Mouse (Mus musculus): ENCODE data around the gene Tom1.

DNA sequence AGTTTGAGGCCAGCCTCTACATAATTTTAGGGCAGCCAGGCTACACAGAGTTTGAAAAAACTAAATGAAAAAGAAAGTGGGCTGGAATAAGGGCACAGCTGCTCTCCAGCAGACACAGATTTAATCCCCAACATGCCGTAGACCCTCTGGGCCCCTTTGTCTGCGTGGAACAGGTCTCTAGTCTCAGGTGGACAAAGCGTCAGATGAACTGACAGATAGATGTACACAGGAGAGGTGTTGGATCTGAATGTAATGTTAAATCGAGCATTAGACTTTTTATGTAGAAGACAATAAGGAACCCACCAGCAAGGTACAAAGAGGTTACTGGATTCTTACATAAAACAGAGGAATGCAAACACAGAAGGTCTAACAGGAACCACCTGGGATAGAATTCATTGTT lies 7.7 kb upstream of the Tom1 start:
- no peak for TF ChIP-seq CTCF (IDR thresholded peaks at IDR 0.05; ENCODE audit: extremely low read depth, insufficient read depth, insufficient read length, insufficient replicate concordance)
- no peak for TF ChIP-seq POLR2A (IDR thresholded peaks at IDR 0.05; ENCODE audit: low read depth, low read length)
